Mouse (Mus musculus): ENCODE measurements around the gene Ncor1. TPM values are rescaled to one million over a fixed set of nuclear protein-coding genes. Genes with fewer than 3 reads are reported as not detected.

Gene Ncor1
- polyA plus RNA-seq, 1 experiment from 2014 or later: 127 TPM

DNA sequence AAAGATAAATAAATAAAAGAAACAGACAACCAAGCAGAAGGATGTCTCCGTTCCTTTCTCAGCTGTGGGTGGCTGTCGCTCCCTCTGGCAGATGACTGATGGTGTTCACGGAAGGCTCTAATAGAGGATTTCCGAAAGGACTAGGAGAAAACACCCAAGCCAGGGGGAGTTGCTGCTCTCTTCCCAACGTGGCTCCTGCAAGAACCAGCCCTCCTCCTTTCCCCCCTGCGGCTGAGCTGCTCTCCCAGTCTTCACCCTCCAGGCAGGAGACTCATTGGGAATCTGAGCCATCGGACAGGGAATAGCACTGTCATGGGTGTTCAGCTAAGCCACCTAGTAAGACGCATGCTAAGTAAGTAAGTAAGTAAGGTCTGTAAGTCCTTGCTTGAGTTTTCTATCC is 181.3 kb downstream of the Ncor1 start:
- 52% methylated on average over 8 of the region's 8 CpGs for WGBS

GRCm38 (mm10) chr11:62270851-62271250 is 187.5 kb downstream of the Ncor1 start:
- Histone ChIP-seq H3K36me3 (no peaks in the 10 kb centered on the region), H3K27me3 (ENCODE audit: insufficient read depth, poor library complexity, severe bottlenecking) (0 out of 2 replicates have a peak, but pooled peaks cover 3% of the 10 kb centered on the region), H3K4me3 (no peak overlapping the region), H3K9me3 (no peaks in the 10 kb centered on the region), H3K4me1 (replicated peaks) (peaks cover 36% of the 10 kb centered on the region), H3K27ac (no peak overlapping the region)
- WGBS: 66% methylated on average over 5 of the region's 5 CpGs
- no peak for DNase-seq (ENCODE audit: low spot score)

More for the DNA sequence above, 181.3 kb downstream of the Ncor1 start:
- DNase-seq (ENCODE audit: low spot score): no peak
- Histone ChIP-seq H3K4me1 (replicated peaks) (peaks cover 13% of the 10 kb centered on the region), H3K27me3 (ENCODE audit: insufficient read depth, poor library complexity, severe bottlenecking) (no peaks in the 10 kb centered on the region), H3K36me3 (no peaks in the 10 kb centered on the region), H3K4me3 (no peak overlapping the region), H3K9me3 (no peaks in the 10 kb centered on the region), H3K27ac (no peak overlapping the region)

DNA sequence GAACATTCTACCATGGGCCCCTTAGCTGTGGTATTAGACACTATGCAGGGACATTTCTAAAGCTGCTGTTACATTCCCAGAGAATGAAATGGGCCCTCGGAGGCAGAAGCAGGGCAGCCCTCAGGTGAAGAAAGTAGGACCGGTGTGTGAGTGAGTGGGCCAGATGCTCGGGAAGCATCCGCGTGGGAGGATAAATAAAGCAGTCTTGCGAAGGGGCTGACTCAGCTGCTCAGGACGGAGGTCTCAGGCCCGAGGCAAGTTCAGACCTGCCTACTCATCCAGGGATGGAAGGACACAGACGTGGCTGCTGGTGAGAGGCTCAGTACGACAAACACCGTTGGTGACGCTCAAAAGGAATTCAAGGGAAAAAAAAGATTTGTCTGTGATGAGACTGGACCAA is 189.2 kb downstream of the Ncor1 start:
- Histone ChIP-seq H3K36me3 (no peaks in the 10 kb centered on the region), H3K27me3 (ENCODE audit: insufficient read depth, poor library complexity, severe bottlenecking) (0 out of 2 replicates have a peak, but pooled peaks cover 3% of the 10 kb centered on the region), H3K4me3 (no peak overlapping the region), H3K4me1 (replicated peaks) (peaks cover 49% of the 10 kb centered on the region), H3K9me3 (no peaks in the 10 kb centered on the region), H3K27ac (no peak overlapping the region)
- WGBS: 76% methylated on average over 12 of the region's 12 CpGs
- no peak for DNase-seq (ENCODE audit: low spot score)

DNA sequence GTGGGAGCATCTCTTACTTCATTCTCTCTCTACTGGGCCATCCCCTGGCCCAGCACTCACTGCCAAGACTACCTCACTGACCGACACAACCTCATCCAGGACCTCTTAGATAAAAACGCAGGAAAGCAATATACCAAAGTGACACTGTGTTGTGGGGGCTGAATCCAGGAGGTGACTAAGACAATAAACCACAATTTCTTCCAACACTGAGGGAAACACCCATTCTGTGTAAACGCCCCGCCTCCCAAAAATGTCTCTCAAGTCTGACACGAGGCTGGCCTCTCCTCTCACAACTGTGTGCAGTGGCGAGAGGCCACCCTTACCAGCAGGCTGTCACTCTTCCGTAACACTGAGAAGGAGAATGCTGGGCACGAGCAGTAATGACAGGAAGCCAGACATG is 190.0 kb downstream of the Ncor1 start:
- 82% methylated on average over 8 of the region's 8 CpGs for WGBS
- H3K9me3 ChIP-seq: no peaks in the 10 kb centered on the region
- no peak for DNase-seq (ENCODE audit: low spot score)
- no peaks in the 10 kb centered on the region for H3K36me3 ChIP-seq
- no peak overlapping the region for H3K4me3 ChIP-seq
- no peak overlapping the region for H3K27ac ChIP-seq
- H3K4me1 ChIP-seq (replicated peaks): peaks cover 52% of the 10 kb centered on the region
- H3K27me3 ChIP-seq (ENCODE audit: insufficient read depth, poor library complexity, severe bottlenecking): 0 out of 2 replicates have a peak, but pooled peaks cover 3% of the 10 kb centered on the region

DNA sequence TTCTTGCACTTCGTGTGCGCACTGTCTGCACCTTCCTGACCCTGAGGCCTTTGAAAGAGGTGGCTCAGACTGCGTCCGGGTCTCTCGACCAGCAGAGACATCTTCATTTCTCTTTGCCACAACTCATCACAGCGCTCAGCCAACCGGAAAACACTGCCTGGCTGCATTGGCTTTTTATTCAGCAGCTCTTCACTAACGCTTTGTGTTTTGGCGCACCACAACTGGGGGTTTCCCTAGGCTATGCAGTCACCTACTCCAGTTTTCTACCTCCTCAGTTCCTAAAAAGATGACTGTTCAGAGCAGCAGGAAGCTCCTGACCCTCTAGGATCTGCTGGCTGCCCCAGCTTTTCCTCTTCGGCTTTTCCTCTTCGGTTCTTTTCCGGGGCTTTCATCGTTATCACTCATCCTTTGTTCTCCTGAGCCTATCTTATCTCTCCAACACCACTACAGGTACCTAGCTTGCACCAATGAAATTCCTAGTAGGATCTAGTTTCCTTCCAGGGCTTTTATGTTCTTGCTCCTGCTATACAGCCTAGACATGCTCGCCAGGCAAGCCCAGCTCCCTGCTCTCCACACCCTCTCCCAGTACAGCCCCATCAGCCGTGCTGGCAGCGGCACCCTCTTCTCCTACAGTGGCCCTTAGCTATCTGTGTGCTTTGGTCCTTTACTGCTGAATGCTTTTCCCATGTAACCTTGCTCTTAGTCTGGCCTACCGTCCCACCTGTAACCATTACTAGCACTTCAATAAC is 191.7 kb downstream of the Ncor1 start:
- Histone ChIP-seq H3K27me3 (ENCODE audit: insufficient read depth, poor library complexity, severe bottlenecking) (0 out of 2 replicates have a peak, but pooled peaks cover 3% of the 10 kb centered on the region), H3K27ac (peak overlapping the region; percentile 77), H3K36me3 (no peaks in the 10 kb centered on the region), H3K4me1 (replicated peaks) (peaks cover 61% of the 10 kb centered on the region), H3K9me3 (no peaks in the 10 kb centered on the region), H3K4me3 (no peak overlapping the region; the same call in 1 of the 2 replicates)
- 51% methylated on average over 17 of the region's 17 CpGs for WGBS
- DNase-seq (ENCODE audit: low spot score): peak; percentile 39

Other genes with a start within 250 kb of the Ncor1 start
- 4.1 and 6.4 TPM in 2 replicates for gene Adora2b, start 209.6 kb downstream of the Ncor1 start, polyA plus RNA-seq (2016; fragmentation: Nextera tagmentation; extraction: Ambion mirVana)
- gene Zswim7, start 177.2 kb downstream of the Ncor1 start, polyA plus RNA-seq (2016; fragmentation: Nextera tagmentation; extraction: Ambion mirVana): 16.4 and 21.4 TPM in 2 replicates
- gene Ttc19, start 177.1 kb downstream of the Ncor1 start, polyA plus RNA-seq (2016; fragmentation: Nextera tagmentation; extraction: Ambion mirVana): 16.2 and 20.5 TPM in 2 replicates
- gene Pigl, start 81 bp downstream of the Ncor1 start, polyA plus RNA-seq (2016; fragmentation: Nextera tagmentation; extraction: Ambion mirVana): 10.7 and 16.0 TPM in 2 replicates
- 27.8 and 39.0 TPM in 2 replicates for gene Cenpv, start 80.7 kb upstream of the Ncor1 start, polyA plus RNA-seq (2016; fragmentation: Nextera tagmentation; extraction: Ambion mirVana)
- gene Ubb, start 92.6 kb upstream of the Ncor1 start, polyA plus RNA-seq (2016; fragmentation: Nextera tagmentation; extraction: Ambion mirVana): 3,368 and 3,918 TPM in 2 replicates
- gene Trpv2, start 115.9 kb upstream of the Ncor1 start, polyA plus RNA-seq (2016; fragmentation: Nextera tagmentation; extraction: Ambion mirVana): 6.2 and 6.5 TPM in 2 replicates
- 12.6 and 15.0 TPM in 2 replicates for gene Lrrc75a, start 190.0 kb upstream of the Ncor1 start, polyA plus RNA-seq (2016; fragmentation: Nextera tagmentation; extraction: Ambion mirVana)
- gene Mmgt2, start 190.1 kb upstream of the Ncor1 start, polyA plus RNA-seq (2016; fragmentation: Nextera tagmentation; extraction: Ambion mirVana): 36.1 and 47.3 TPM in 2 replicates

Data from hindbrain, embryonic 10.5 days (tissue).